Mouse (Mus musculus): ENCODE measurements around the gene Eng.

GRCm38 (mm10) chr2:32630036-32630435 lies 16.4 kb upstream of the Eng start:
- TF ChIP-seq CTCF (conservative IDR thresholded peaks at IDR 0.05; ENCODE audit: insufficient read depth, insufficient read length, low read depth, low read length) (no peak), POLR2A (IDR thresholded peaks at IDR 0.05; ENCODE audit: low read depth, low read length) (no peak)

All from kidney, adult 2 months (tissue).